Mouse (Mus musculus) spleen, embryonic (tissue): ENCODE measurements around the gene Znrf1.

Experiments used
- CTCF ChIA-PET: fragments of 350-600 bp; sonication (Branson Sonifier 250); formaldehyde crosslinking; loops from one replicate; lab custom pipeline; 2022; lab: Charles Lee

Gene Znrf1

DNA sequence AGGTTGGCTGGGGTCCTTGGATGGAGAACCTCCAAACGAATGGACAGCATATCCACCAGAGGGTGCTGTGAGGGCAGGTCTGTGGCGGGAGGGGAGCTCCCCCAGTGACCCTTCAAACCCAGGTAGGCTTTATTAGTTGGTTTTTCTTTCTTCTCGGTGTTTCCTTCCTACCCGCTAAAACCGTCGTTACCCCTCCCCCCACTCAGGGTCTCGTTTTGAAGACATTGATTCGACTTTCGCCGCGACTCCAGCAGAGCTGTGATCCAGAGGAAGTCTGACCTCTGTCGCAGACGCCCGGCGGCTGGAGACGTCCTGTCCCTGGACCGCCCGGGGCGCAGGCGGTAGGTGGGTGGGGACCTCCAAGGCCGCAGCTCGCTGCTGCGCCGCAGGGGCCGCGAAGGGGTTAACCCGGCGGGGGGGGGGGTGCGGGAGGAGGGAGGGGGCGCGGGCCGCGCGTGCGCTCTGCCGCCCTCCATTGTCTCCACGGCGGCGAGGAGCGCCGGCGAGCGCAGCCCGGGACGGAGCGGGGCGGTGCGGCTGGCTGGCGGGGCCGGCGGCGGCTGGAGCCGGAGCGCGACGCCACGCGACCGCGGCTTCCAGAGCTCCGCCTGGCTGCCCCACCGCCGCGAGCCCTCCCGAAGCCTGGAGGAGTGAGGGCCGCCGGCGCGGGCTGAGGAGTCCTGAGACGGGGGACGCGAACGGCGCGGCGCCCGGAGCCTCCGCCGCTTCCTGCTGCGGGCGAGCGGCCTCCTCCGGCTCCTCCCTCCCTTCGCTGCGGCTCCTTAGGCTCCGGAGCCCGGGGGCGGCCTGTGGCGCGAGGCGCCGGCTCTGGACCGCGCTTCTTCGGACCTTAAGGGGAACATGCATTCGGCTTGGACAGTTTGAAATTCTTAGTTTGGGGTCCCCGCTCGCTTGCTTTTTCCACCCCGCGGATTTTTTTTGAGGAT is at the start of gene Znrf1:
Gene Znrf1, plus strand, starts transcription at position 67 of the 947 bp plus-strand sequence.
- CTCF ChIA-PET: interaction anchor here (0.6 to 0.7 kb wide), 4 partner anchors 9 to 72 kb away, joined by 3 to 37 read pairs (median 8); no protein-coding TSS in a partner anchor

- CTCF ChIA-PET: no interaction called here
These were observed 45.8 kb upstream of the Znrf1 start for GRCm38 (mm10) chr8:111490034-111490591.

DNA sequence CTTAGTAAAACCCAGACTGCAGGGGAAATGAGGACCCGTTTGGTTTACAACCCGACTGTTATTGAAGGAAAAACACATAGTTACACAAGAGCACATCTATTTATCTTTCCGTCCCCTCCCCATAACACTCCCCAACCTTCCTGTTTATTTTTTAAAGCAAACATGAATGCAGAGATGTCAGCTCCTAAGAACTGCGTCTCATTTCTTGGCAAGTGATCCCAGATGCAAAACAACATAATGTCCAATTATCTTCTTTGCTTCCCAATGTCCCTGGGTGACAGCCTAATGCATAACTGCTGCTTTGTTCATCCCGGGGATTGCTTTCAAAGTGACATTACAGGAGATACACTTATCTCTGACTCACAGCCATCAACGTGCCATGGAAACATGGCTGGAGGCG is 44.7 kb upstream of the Znrf1 start:
- CTCF ChIA-PET: no interaction called here

DNA sequence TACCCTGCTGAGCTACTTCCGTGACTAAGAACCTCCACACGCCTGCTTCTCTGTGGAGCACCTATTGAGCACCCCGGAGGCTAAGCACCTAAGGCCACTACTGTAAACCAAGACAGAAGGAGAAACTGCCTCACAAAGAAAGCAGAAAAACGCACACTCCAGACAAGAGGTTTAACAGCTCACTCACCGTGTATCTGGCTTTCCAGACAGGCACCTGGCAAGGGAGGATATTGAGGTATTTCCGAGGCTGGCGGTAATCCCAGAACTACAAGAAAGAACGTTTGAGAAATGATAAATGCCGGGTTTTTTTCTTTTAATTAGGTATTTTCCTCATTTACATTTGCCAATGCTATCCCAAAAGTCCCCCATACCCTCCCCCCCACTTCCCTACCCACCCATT is 43.4 kb upstream of the Znrf1 start:
- CTCF ChIA-PET: no interaction called here

DNA sequence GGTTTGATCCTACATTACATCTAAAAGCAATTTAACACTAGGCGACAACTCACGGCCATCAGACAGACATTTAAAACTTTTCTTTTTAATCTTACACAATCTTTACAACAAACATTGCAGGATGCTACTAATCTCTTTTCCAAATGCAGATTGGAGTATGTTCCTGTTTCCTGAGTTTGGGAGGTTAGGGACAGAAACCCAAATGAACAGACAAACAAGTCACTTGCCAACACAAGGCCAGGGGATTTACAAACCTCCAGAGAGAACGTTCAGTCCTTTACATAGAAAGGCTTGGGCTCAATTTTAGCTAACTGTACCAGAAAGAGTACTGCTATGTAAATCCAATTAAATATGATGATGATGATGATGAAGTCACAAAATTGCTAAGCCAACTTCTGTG is 42.7 kb upstream of the Znrf1 start:
- CTCF ChIA-PET: no interaction called here

DNA sequence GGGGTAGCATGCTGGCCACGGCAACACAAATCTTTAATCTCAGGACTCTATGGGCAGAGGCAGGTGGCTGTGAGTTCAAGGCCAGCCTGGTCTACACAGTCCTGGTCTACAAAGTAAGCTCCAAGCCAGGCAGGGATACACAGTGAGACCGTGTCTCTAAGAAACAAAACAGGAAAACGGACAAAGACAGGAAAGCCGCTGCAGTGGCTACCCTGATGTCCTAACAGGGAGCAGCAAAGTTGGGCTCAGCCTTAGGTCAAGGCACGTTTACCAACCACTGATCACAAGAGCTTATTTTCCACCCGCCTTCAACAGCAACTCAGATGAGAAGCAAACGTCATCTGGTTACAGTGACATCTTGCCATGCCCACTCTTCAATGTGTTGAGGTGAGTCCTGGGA is 39.6 kb upstream of the Znrf1 start:
- CTCF ChIA-PET: no interaction called here

GRCm38 (mm10) chr8:111498249-111498648 is 37.6 kb upstream of the Znrf1 start:
- CTCF ChIA-PET: interaction anchor here (0.5 kb wide), 1 partner anchor 16 kb away, joined by 3 read pairs; no protein-coding TSS in a partner anchor

GRCm38 (mm10) chr8:111501724-111502464 is 34.0 kb upstream of the Znrf1 start:
- CTCF ChIA-PET: no interaction called here

GRCm38 (mm10) chr8:111508566-111508965 is 27.3 kb upstream of the Znrf1 start:
- CTCF ChIA-PET: no interaction called here

- CTCF ChIA-PET: no interaction called here
These were observed 26.6 kb upstream of the Znrf1 start for GRCm38 (mm10) chr8:111509278-111509677.

GRCm38 (mm10) chr8:111510401-111510800 is 25.5 kb upstream of the Znrf1 start:
- CTCF ChIA-PET: no interaction called here

- CTCF ChIA-PET: no interaction called here
These were observed 23.0 kb upstream of the Znrf1 start for GRCm38 (mm10) chr8:111512941-111513340.

DNA sequence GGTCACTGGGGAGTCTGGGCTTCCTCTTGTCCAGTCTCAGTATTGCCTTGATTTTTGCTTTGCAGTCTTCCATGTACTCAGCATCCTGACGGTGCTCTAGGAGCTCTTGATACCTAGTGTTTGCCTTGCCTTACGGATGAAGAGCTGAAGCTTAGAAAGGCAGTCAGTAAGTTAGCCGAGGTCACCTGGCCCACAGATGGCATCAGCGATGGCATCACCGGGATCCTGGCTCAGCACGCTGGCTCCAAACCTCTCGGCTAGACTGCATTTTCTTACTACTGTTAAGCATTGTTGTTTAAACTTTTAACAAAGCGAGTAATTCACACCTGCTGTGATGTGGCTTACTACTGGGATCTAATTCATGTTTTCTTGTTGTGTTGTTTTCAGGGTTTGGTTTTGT is 22.5 kb upstream of the Znrf1 start:
- CTCF ChIA-PET: no interaction called here

DNA sequence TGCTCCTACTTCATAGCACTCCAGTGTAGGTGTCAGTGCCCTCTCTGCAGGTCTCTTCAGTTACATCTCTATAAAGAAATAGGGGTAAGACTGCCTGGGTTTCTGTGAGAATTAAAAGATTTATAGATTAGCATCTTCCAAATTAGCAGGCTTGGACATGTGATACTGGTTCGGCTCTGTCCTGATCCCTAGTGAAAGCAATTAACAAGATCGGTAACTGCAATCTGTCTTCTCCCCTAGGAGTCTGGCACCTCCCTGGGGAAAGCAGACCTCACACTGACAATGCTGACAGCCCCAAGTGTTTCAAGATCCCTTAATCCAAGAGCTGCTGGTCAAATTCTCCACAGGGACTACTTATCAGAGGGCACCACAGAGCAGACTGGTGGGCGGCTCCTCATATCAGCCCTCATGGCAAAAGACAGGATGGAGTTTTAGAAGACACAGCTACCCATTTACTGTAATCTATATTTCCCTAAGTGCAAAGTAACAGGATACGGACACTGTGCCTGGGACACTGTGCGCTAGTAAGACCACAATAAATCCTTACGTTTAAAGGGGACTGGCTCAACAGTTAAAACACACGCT is 19.4 kb upstream of the Znrf1 start:
- CTCF ChIA-PET: no interaction called here

DNA sequence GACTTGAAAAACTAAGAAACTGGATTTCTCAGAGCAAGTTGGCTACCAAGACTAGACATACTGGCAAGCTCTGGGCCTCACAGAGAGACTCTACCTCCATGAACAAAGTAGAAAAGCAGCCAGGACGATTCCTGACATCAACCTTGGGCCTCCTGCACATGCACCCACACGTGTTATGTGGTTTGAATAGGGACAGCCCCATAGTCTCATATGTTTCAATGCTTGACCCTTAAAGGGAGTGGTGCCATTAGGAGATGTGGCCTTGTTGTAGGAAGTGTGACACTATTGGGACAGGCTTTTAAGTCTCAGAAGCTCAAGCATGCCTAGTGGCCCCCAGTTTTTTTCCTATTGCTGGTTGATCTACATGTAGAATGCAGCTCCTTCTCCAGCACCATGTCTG is 18.4 kb upstream of the Znrf1 start:
- CTCF ChIA-PET: no interaction called here

GRCm38 (mm10) chr8:111521713-111522429 is 14.0 kb upstream of the Znrf1 start, which contains the start of gene Wdr59:
Wdr59 (minus strand) TSS chr8:111522092.
- CTCF ChIA-PET: no interaction called here

DNA sequence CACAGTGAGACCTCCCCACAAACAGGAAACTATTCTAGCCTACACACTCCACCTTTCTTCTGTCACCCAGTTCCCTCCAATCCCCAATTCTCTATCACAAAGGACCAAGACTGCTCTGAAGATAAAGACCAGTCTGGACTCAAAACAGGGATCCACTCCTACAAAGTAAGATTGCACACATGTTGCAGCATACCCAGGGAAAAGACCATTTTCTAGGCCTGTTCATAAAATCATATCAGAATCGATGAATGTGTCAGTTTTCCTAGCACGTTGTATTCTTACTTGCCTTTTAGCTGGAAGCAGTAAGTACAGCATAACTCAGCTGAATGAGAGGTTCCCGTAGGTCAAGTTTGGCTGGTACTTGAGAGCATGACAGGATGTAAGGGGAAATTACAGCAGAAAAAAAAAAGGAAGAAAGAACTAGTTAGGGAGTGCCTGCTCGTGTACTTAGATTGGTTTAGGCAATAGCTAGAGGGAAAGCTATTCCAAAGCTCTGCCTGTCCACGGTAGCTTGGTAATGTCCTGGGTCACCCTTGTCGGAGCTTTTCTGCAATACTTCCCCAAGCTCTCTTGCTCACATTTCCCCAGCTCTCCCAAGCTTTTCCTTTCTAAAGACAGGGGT is 9.4 kb upstream of the Znrf1 start:
- CTCF ChIA-PET: interaction anchor here (0.7 kb wide), 1 partner anchor 9 kb away, joined by 3 read pairs; no protein-coding TSS in a partner anchor

- CTCF ChIA-PET: interaction anchor here (0.6 kb wide), 1 partner anchor 9 kb away, joined by 3 read pairs; the partner anchor contains the start of gene Znrf1
These were observed 8.7 kb upstream of the Znrf1 start for GRCm38 (mm10) chr8:111527149-111527548.

DNA sequence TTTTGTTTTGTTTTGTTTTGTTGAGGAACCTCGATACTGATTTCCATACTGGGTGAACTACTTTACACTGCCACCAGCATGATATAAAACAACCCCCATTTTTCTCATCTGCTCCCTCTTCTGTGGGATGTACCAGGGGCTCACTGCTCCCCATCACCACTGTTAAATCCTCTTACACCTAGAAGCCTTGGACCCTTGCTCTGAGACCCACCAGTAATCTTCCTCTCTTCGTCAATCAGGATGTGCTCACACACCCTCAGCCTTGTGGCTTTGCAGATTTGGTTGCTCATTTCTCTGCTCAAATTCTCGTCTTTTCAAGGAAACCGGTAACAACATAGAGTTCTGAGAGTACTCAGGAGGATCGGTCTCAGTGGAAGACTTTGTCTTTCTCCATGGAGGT is 7.8 kb upstream of the Znrf1 start:
- CTCF ChIA-PET: interaction anchor here (0.6 to 0.7 kb wide), 2 partner anchors 8 to 9 kb away, joined by 3 read pairs; partner anchors contain the start of gene Znrf1

DNA sequence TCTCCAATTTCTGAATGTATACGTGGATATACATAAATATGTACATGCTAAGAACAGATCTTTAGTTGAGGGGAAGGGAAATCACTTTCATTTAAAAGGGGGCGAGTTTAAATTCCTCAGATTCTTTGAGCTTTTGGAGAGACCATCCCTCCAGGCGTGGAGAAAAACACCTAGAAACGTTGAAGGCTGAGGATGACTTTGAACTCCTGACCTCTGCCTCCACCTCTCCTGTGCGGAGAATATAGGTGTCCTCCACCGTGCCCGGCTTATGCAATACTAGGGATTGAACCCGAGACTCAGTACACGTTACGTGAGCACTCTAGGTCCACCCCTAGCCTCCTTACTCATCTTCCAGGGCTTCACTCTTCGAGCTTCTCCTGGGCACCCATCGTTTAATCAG is 4.7 kb upstream of the Znrf1 start:
- CTCF ChIA-PET: no interaction called here
